Mouse (Mus musculus) ES-E14 (cell line): ENCODE measurements at regions not wholly inside any gene's neighbourhood (a gene's known extent, or its start where the extent isn't known, plus 50 kb on each side); places are given as distances from the start of the nearest gene placed in this dataset.

Experiments
- CHD2 ChIP-seq: IDR thresholded peaks from 2 replicates; pipeline ENCODE4 v1.6.1; 2014; ENCODE audit warnings: mild to moderate bottlenecking, low read depth, low read length, inconsistent platforms
- HCFC1 ChIP-seq: IDR thresholded peaks from 2 replicates; pipeline ENCODE4 v1.6.1; 2012; ENCODE audit warnings: low read length, inconsistent platforms, borderline replicate concordance; ENCODE audit not compliant: insufficient read depth
- MAFK ChIP-seq: IDR thresholded peaks from 2 replicates; pipeline ENCODE4 v1.6.1; 2014; ENCODE audit warnings: mild to moderate bottlenecking, low read depth, low read length, inconsistent platforms; ENCODE audit not compliant: insufficient read depth
- ZC3H11A ChIP-seq: IDR thresholded peaks from 2 replicates; pipeline ENCODE4 v1.6.1; 2012; ENCODE audit warnings: low read depth, mild to moderate bottlenecking, inconsistent platforms, low read length, borderline replicate concordance
- ZNF384 ChIP-seq: IDR thresholded peaks from 2 replicates; pipeline ENCODE4 v1.6.1; 2012; ENCODE audit warnings: low read depth, low read length, inconsistent platforms

DNA sequence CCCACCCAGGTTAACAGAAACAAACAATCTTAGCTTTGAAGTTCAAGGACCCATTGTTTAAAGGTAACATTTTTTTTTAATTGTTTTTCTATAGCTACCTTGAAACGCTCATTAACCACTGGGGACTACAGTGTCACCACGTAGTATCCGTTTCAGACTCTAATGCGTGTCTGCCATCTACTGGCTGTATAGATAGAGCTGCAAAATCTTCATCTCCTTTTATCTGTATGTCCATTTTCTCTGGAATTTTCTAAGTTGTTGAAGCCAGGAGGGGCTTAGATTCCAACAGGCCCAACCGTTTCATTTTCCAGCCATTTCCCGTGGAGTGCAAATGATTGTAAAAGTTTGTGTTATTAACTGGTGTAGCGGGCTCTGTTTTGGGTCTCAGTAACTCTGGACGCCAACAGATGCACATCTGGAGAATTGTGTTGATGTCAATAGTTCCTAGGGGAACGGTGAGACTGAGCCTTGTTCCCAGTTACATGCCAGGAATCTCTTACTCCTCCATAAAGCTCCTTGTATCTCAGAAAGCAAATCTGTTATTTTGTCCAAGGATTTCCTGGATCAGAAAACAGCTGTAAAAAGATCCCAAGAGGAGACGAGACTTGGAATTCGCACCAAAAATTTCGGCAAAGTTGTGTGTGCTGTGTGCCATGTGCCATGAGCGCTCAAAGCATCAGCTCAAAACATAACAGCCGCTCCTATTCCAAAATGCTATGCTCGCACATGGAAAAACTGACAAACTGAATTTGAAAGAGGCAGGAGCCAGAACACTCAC lies 158.8 kb upstream of the Phyhipl start:
- TF ChIP-seq ZNF384 = 0 out of 2 replicates have a peak, but pooled peaks have one; percentile 17
- TF ChIP-seq HCFC1 = no peak
- no peak for TF ChIP-seq CHD2
- peak; percentile 87 for TF ChIP-seq ZC3H11A
- no peak for TF ChIP-seq MAFK
